Mouse (Mus musculus) CH12.LX (cell line): Measurements from ENCODE around the gene Camta1. TPM values are rescaled to one million over a fixed set of nuclear protein-coding genes. Genes with fewer than 3 reads are reported as not detected.

Source experiments
- DNase-seq: peaks from one replicate; pipeline ENCODE4 v3.0.0-alpha.2; 2013; ENCODE audit errors: extremely low read depth
- H3K27ac ChIP-seq: 2 replicates; pipeline ENCODE4 v1.5.1; 2012; ENCODE audit warnings: low read depth, mild to moderate bottlenecking, control low read depth, moderate library complexity; ENCODE audit not compliant: insufficient read depth
- H3K27me3 ChIP-seq: replicated peaks from 2 replicates; pipeline ENCODE3; 2012; ENCODE audit warnings: inconsistent platforms
- H3K36me3 ChIP-seq, 2 experiments: replicated peaks in 1 of 2; 2 replicates each; pipeline versions ENCODE3 to v1.6.1; 2012; ENCODE audit warnings: inconsistent platforms in 1 of 2, low read length in 1 of 2, mild to moderate bottlenecking in 1 of 2, mixed read lengths in 1 of 2, moderate library complexity in 1 of 2; ENCODE audit not compliant: control insufficient read depth in 1 of 2, insufficient read depth in 1 of 2
- H3K4me1 ChIP-seq, 2 experiments: 2 replicates each; pipeline ENCODE4 v1.6.1; 2012; ENCODE audit warnings: inconsistent platforms in 1 of 2, moderate library complexity in 1 of 2; ENCODE audit not compliant: insufficient read depth in 2 of 2, control insufficient read depth in 1 of 2
- H3K4me2 ChIP-seq: 2 replicates; pipeline ENCODE4 v1.6.1; 2012; ENCODE audit warnings: low read depth, mild to moderate bottlenecking, control low read depth; ENCODE audit not compliant: poor library complexity, insufficient read depth, severe bottlenecking
- H3K4me3 ChIP-seq, 3 experiments: fragments of 150-350 bp in 1 of 3; sonication (generic) in 1 of 3; replicated peaks in 1 of 3; 2 replicates each; pipeline versions ENCODE3 to v1.5.1; 2011 to 2012; ENCODE audit warnings: low read depth in 2 of 3, low read length in 2 of 3, mild to moderate bottlenecking in 2 of 3, moderate library complexity in 2 of 3, control low read depth in 1 of 3, improper control_type of control experiment in 1 of 3, inconsistent platforms in 1 of 3, mixed read lengths in 1 of 3; ENCODE audit not compliant: poor library complexity in 1 of 3
- H3K79me2 ChIP-seq: replicated peaks from 2 replicates; pipeline ENCODE4 v1.6.1; 2012; ENCODE audit warnings: mild to moderate bottlenecking, moderate library complexity; ENCODE audit not compliant: control insufficient read depth, poor library complexity, insufficient read depth, severe bottlenecking; ENCODE audit errors: extremely low read depth
- H3K9ac ChIP-seq: 2 replicates; pipeline ENCODE4 v1.6.1; 2012; ENCODE audit warnings: low read depth, mild to moderate bottlenecking, control low read depth, moderate library complexity; ENCODE audit not compliant: insufficient read depth
- H3K9me3 ChIP-seq: replicated peaks from 2 replicates; pipeline ENCODE3; 2012; ENCODE audit warnings: low read length, inconsistent platforms, mixed read lengths
- CHD1 ChIP-seq: IDR thresholded peaks from 2 replicates; pipeline ENCODE4 v1.6.1; 2012; ENCODE audit warnings: low read depth, low read length, improper control_type of control experiment, inconsistent platforms
- CHD2 ChIP-seq: IDR thresholded peaks from 2 replicates; pipeline ENCODE4 v1.6.1; 2011; ENCODE audit warnings: low read length, improper control_type of control experiment
- EP300 ChIP-seq: IDR thresholded peaks from 2 replicates; pipeline ENCODE4 v1.6.1; 2011; ENCODE audit warnings: low read length, improper control_type of control experiment
- ETS1 ChIP-seq: conservative IDR thresholded peaks from 2 replicates; pipeline ENCODE4 v1.6.1; 2012; ENCODE audit warnings: low read depth, mild to moderate bottlenecking, inconsistent platforms, low read length, improper control_type of control experiment, moderate library complexity
- IRF4 ChIP-seq: IDR thresholded peaks from 2 replicates; pipeline ENCODE4 v1.6.1; 2014; ENCODE audit warnings: low read depth, mild to moderate bottlenecking, inconsistent platforms, low read length, improper control_type of control experiment
- JUN ChIP-seq: IDR thresholded peaks from 2 replicates; pipeline ENCODE4 v1.6.1; 2011; ENCODE audit warnings: low read depth, mild to moderate bottlenecking, low read length, improper control_type of control experiment, moderate library complexity; ENCODE audit not compliant: insufficient read depth
- MAFK ChIP-seq: IDR thresholded peaks from 2 replicates; pipeline ENCODE4 v1.6.1; 2011; ENCODE audit warnings: low read length, improper control_type of control experiment; ENCODE audit not compliant: insufficient replicate concordance
- MXI1 ChIP-seq: IDR thresholded peaks from 2 replicates; pipeline ENCODE4 v1.6.1; 2011; ENCODE audit warnings: mild to moderate bottlenecking, low read depth, low read length, improper control_type of control experiment
- NELFE ChIP-seq: IDR thresholded peaks from 2 replicates; pipeline ENCODE4 v1.6.1; 2011; ENCODE audit warnings: low read depth, low read length, improper control_type of control experiment
- NRF1 ChIP-seq: IDR thresholded peaks from 2 replicates; pipeline ENCODE4 v1.6.1; 2014; ENCODE audit warnings: low read depth, mild to moderate bottlenecking, inconsistent platforms, low read length, improper control_type of control experiment, moderate library complexity
- POLR2A ChIP-seq: IDR thresholded peaks from 2 replicates; pipeline ENCODE4 v1.6.1; 2011; ENCODE audit warnings: low read depth, mild to moderate bottlenecking, improper control_type of control experiment, low read length
- POLR2AphosphoS2 ChIP-seq: IDR thresholded peaks from 2 replicates; pipeline ENCODE4 v1.6.1; 2011; ENCODE audit warnings: low read depth, low read length, improper control_type of control experiment
- RCOR1 ChIP-seq: conservative IDR thresholded peaks from 2 replicates; pipeline ENCODE4 v1.6.1; 2012; ENCODE audit warnings: low read depth, mild to moderate bottlenecking, inconsistent platforms, low read length, improper control_type of control experiment
- TBP ChIP-seq: conservative IDR thresholded peaks from 2 replicates; pipeline ENCODE4 v1.6.1; 2011; ENCODE audit warnings: low read depth, low read length, improper control_type of control experiment
- USF1 ChIP-seq: IDR thresholded peaks from 2 replicates; pipeline ENCODE4 v1.6.1; 2014; ENCODE audit warnings: low read depth, mild to moderate bottlenecking, inconsistent platforms, low read length, improper control_type of control experiment
- USF2 ChIP-seq: conservative IDR thresholded peaks from 2 replicates; pipeline ENCODE4 v1.6.1; 2011; ENCODE audit warnings: low read depth, low read length, improper control_type of control experiment
- ZC3H11A ChIP-seq: IDR thresholded peaks from 2 replicates; pipeline ENCODE4 v1.6.1; 2012; ENCODE audit warnings: low read depth, mild to moderate bottlenecking, inconsistent platforms, low read length, improper control_type of control experiment
- ZMIZ1 ChIP-seq: IDR thresholded peaks from 2 replicates; pipeline ENCODE4 v1.6.1; 2012; ENCODE audit warnings: low read depth, mild to moderate bottlenecking, inconsistent platforms, low read length, improper control_type of control experiment
- dilution Hi-C: fragments of 300-500 bp; cut with MboI; formaldehyde crosslinking; loops from 2 replicates; pipeline ENCODE4 v1.14.3; 2020; ENCODE audit warnings: low sequenced_read_pairs; ENCODE audit not compliant: extremely low pct_unique_long_range_greater_than_20kb, extremely low pct_ligation_motif_present
- in situ Hi-C: fragments of 300-500 bp; cut with MboI; formaldehyde crosslinking; loops from 3 replicates; pipeline ENCODE4 v1.14.3; 2019; ENCODE audit warnings: low sequenced_read_pairs, low pct_ligation_motif_present, low pct_unique_long_range_greater_than_20kb, mixed read lengths
- polyA plus RNA-seq: library from polyadenylated mRNA; unstranded; fragments of >175 nt; gene quantifications from 2 replicates; pipeline ENCODE4 v1.2.1, GENCODE M21; 2012; ENCODE audit warnings: low read depth; ENCODE audit not compliant: insufficient read length
- total RNA-seq, 2 experiments: library from RNA; depleted of rRNA; stranded (reverse); fragments of 300-350 nt in 1 of 2; fragments of >200 nt in 1 of 2; gene quantifications; 2 replicates each; pipeline ENCODE4 v1.2.3; 2012 to 2014

Camta1 gene
- total and polyA plus RNA-seq, 3 experiments = 9.9 to 32.5 (median 15.3) TPM

DNA sequence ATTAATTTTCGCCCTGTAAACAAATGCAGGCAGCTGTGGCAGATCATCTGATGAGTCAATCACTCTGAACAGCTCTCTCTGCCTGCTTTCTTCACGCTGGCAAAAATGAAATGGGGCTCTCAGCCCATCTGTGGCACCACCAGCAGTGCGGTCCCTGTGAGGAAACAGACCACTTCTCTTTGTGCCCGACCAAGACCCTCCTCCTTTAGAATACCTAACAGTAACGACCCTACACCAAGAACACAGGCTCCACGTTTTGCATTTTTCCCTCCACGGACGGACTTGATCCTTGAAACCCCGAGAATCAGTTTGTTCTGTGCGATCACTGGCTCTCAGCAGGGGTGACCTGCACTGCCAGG lies 322.5 kb downstream of the Camta1 start:
- Histone ChIP-seq H3K4me1 (no peaks in the 10 kb centered on the region), H3K27me3 (no peaks in the 10 kb centered on the region), H3K79me2 (no peaks in the 10 kb centered on the region), H3K36me3 (no peaks in the 10 kb centered on the region), H3K27ac (no peak overlapping the region), H3K4me2 (no peak overlapping the region), H3K9ac (no peak overlapping the region), H3K4me3 (no peak overlapping the region), H3K9me3 (peaks cover 93% of the 10 kb centered on the region)
- in situ Hi-C loops (no loop called here), dilution Hi-C loops (no loop called here)
- no peak for DNase-seq
- TF ChIP-seq USF1 (no peak), USF2 (no peak), ZMIZ1 (no peak), RCOR1 (no peak)

DNA sequence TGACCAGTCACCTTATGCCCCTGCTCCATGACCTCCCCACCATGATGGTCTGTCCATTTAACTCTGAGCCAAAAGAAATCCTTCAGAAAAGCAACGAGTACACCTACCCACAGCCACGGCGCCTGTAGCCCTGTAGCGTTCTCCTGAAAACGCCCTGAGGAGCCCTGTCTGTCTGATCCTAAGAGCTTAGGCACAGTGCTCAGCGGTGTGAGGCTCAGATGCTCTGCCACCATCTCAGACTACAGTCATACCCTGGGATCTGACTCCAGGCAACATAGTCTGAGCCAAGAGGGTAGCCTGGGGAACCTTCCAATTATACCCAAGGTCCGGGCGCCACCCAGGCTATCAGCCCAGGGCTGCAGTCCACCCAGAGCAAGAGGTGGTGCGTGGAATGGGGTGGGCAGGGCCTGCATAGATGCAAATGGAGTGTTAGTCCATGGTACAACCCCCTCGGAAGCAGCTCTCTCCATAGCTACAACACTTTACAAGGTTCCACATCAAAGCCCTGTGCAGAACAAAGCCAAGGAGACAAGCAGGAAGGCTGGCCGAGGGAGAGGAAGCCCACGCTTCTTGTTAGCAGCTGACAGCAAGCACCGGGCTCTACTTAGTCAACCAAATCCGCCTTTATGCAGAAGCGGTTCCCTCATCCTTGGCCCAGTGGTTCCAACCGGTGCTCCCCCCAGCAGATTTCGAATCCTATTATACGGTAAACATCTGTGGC lies 323.1 kb downstream of the Camta1 start:
- H3K27ac ChIP-seq = no peak overlapping the region
- no peaks in the 10 kb centered on the region for H3K4me1 ChIP-seq
- dilution Hi-C loops (no loop called here), in situ Hi-C loops (no loop called here)
- DNase-seq = no peak
- H3K27me3 ChIP-seq = no peaks in the 10 kb centered on the region
- no peak overlapping the region for H3K4me2 ChIP-seq
- no peaks in the 10 kb centered on the region for H3K36me3 ChIP-seq
- TF ChIP-seq ETS1 (no peak), JUN (no peak), NELFE (no peak), EP300 (no peak), CHD2 (no peak), IRF4 (no peak), NRF1 (no peak), MAFK (no peak), POLR2A (no peak), CHD1 (no peak), POLR2AphosphoS2 (no peak), MXI1 (no peak), TBP (no peak), ZC3H11A (no peak)
- H3K79me2 ChIP-seq = no peaks in the 10 kb centered on the region
- no peak overlapping the region for H3K9ac ChIP-seq
- H3K4me3 ChIP-seq = no peak overlapping the region
- peaks cover 93% of the 10 kb centered on the region for H3K9me3 ChIP-seq
